Mouse (Mus musculus): ENCODE data around the gene Ptrh2.

DNA sequence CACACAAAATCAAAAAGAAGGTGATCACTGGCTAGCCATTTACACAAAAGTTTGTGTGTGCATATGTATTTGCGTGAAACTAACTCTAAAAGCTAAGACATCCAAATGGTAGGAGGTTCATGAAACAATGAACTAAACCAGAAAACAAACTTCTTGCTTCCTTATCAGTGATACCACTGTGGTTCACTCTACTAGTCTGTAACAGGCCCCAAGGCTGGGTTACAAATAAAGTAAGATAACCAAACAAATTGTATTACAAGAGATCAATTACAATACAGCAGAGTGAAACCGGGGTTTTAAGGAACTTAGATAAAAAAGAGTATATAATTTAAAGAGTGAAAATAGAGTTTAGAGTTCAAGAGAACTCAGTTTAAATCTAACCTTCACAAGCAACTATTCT, 16.2 kb upstream of the Ptrh2 start:
- TF ChIP-seq EP300 (IDR thresholded peaks at IDR 0.05; ENCODE audit: insufficient read depth, low read depth, low read length) (no peak), CTCF (IDR thresholded peaks at IDR 0.05) (no peak), POLR2A (IDR thresholded peaks at IDR 0.05; ENCODE audit: insufficient read depth, low read depth, low read length) (no peak)

Measured in heart, adult 2 months (tissue).